Mouse (Mus musculus): ENCODE data around the gene Sept5.

GRCm38 (mm10) chr16:18601447-18601846, 28.3 kb downstream of the Sept5 start:
- TF ChIP-seq CTCF (IDR thresholded peaks at IDR 0.05; ENCODE audit: control insufficient read depth, insufficient read depth, insufficient read length) (no peak), MYOD1 (IDR thresholded peaks at IDR 0.05; ENCODE audit: control insufficient read depth, insufficient read length, low read depth) (no peak), MYOG (IDR thresholded peaks at IDR 0.05; ENCODE audit: control insufficient read depth, extremely low read depth, insufficient read length) (no peak), FOSL1 (IDR thresholded peaks at IDR 0.05; ENCODE audit: insufficient read depth, low read length, poor library complexity, severe bottlenecking) (no peak)
